Mouse (Mus musculus): ENCODE measurements around the gene Ttc25.

Ttc25 gene

GRCm38 (mm10) chr11:100544832-100545745, at the start of gene Ttc25:
Gene Ttc25, plus strand, starts transcription at chr11:100545607.
- ATAC-seq (ENCODE audit: low TSS enrichment): peak; percentile 100

DNA sequence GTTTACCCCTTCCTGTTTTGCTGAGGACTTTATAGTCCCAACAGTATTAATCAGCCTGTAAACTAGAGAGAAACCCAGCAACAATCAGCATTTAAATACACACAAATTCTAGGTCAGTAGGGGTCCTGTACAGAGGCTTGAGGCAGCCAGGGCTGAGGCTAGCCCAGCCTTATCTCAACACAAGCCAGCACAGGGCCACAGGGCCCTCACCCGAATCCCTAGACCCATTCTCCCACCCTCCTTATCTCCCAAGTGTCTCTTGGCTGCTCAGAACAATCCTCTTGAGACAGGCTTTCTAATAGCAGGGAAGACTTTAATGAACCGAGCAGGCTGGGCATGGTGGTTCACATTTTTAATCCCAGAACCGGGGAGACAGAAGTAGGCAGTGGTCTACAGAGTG, 45.2 kb upstream of the Ttc25 start:
- no peak for ATAC-seq (ENCODE audit: low TSS enrichment)

GRCm38 (mm10) chr11:100500651-100501050, 44.8 kb upstream of the Ttc25 start:
- no peak for ATAC-seq (ENCODE audit: low TSS enrichment)

DNA sequence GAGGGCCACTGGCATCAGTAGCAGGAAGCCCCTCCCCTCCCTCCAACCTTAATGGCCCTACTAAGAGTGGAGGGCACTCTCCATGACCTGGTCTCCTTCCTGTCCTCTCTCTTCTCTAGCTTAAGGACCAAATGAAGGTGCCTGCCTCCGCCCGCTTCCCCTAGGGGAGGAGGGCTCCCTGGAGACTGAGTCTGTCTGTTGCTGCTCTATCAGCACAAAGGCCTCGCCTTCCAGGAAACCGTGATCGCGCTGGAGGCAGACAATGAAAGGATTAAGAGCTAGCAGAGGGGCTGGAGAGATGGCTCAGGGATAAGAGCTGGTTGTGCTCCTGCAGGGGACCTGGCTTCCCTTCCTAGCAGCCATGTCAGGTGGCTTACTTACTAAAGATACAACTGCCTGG, 44.1 kb upstream of the Ttc25 start:
- no peak for ATAC-seq (ENCODE audit: low TSS enrichment)

- no peak for ATAC-seq (ENCODE audit: low TSS enrichment)
Measured at GRCm38 (mm10) chr11:100504990-100505660, 40.3 kb upstream of the Ttc25 start.

DNA sequence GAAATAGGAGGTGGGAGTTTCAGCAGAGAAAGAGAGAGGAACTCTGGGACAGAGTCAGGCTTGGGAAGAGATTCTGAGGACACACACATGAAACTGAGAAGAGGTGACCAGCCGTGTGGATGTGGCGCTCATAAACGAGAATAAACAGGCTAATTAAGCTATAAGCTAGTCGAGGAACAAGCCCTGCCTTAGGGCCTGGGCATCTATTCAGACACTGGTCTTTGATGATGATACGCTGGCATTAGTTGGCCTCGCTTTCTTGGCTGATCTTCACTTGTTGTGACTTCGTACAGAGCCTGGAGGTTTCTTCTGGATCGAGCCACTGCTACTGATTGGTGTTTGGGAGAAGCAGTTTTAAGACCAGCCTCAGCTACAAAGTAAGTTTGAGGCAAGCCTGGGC, 39.4 kb upstream of the Ttc25 start:
- ATAC-seq (ENCODE audit: low TSS enrichment): no peak

DNA sequence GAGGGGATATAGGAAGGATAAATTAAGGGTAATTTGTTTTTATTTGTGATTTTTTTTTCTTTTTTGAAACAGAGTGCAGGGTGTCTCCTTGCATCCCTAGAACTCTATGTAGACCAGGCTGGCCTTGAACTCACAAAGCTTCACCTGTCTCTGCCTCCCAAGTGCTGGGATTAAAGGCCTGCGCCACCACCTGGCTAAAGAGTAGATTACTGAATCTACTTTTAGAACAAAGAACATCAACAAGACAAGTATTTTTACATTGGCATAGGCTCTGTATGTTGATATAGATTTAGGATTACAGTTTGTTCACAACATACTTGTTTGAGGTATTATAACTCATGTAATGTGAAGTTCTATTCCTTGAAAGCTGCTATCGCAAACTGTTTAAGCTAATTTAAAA, 34.9 kb upstream of the Ttc25 start:
- no peak for ATAC-seq (ENCODE audit: low TSS enrichment)

DNA sequence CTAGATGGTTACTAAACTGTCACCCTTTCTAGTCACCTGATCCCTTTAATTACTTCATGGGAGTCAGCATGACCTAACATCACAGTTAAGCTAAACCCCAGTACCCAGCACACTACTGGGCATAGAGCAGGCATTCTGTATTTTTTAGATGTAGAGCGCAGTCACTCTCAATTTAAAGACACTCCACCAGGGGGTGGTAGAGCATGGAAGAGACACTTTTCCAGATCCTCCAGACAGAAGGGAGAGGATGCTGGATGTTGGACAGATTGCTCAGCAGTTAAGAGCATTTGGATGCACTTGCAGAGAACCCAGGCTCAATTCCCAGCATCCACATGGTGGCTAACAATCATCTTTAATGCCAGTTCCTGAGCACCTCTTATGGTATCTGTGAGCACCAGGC, 33.0 kb upstream of the Ttc25 start:
- peak; percentile 78; the same call in 1 of the 2 replicates for ATAC-seq (ENCODE audit: low TSS enrichment)

GRCm38 (mm10) chr11:100513716-100514115, 31.7 kb upstream of the Ttc25 start:
- no peak for ATAC-seq (ENCODE audit: low TSS enrichment)

GRCm38 (mm10) chr11:100515061-100515460, 30.3 kb upstream of the Ttc25 start:
- ATAC-seq (ENCODE audit: low TSS enrichment): no peak

DNA sequence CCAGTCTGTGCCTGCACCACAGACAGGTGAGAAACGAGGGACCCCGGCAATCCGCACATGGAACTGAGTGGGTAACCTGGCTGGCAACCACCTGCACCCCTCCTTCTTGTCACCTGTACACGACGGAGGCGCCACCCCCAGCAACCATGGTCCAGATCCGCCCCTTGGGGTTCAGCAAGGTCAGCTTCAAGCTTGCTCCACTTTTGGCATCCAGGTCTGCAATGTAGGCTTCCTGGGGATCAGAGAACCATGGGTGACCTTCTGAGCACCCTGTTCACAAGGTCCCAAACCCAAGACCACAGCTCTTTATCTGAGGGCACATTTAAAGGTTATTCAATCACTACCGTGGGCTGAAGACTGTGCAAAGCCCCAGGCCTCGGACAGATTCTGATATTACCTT, 29.6 kb upstream of the Ttc25 start:
- ATAC-seq (ENCODE audit: low TSS enrichment): no peak

GRCm38 (mm10) chr11:100516291-100516690, 29.1 kb upstream of the Ttc25 start:
- ATAC-seq (ENCODE audit: low TSS enrichment): no peak

DNA sequence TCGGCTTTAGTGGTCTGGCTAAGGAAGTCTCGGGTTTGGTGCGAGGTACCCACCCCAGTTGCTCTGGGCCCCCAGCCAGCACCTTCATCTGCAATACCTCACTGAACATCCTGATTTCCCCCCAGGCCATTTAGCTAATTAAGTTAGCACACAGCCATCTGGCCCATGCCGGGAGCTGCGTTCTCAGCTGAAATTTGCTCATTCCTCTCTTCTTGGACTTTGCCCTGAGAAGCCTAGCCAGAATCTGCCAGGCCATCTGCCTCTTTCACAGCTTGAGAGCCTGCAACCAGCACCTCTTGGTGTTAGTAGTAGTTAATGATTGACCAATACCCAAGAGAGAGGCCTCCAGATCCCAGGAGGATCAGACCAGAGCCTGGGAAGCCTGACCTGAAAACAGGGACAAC, 27.2 kb upstream of the Ttc25 start:
- ATAC-seq (ENCODE audit: low TSS enrichment): no peak

DNA sequence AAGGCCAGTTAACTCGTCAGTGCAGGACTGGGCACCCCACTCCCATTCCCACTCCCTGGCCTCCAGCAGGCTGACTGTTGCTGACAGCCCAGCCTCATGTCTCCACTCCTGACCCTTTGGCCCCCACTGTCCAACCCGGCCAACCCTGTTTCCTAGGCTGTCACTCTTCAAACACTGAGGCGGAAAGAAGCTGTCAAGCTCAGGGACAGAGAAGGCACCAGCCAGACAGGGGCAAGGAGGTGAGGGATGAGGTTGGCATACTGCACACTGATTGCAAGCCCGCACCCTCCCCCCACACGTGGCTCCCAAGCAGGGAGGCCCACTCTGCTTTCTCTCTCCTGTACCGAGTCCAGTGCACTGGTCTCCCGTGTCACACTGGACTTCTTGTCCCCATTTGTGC, 26.2 kb upstream of the Ttc25 start:
- ATAC-seq (ENCODE audit: low TSS enrichment): no peak

- ATAC-seq (ENCODE audit: low TSS enrichment): no peak
Measured at GRCm38 (mm10) chr11:100520838-100521237, 24.6 kb upstream of the Ttc25 start.

DNA sequence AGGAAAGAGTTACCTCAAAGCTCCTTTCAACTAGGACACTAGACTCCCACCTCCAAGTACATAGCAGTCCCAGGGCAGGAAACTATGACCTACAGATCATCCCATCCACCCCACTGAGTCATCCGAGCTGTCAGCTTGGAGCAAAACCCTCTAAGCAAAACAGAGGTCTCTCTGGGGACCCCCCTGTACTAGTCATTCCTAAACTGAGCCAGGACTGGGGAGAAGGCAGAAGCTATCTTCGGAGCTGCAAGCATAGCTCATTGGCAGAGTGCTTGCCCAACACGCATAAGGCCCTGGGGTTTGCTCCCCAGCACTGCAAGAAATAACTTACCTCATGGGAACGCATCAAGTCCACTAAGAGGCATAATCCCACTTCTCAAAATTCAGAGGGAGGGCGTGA, 21.0 kb upstream of the Ttc25 start:
- ATAC-seq (ENCODE audit: low TSS enrichment): no peak

GRCm38 (mm10) chr11:100524987-100525630, 20.3 kb upstream of the Ttc25 start:
- no peak for ATAC-seq (ENCODE audit: low TSS enrichment)

GRCm38 (mm10) chr11:100526052-100526816, 19.2 kb upstream of the Ttc25 start:
- ATAC-seq (ENCODE audit: low TSS enrichment): no peak

DNA sequence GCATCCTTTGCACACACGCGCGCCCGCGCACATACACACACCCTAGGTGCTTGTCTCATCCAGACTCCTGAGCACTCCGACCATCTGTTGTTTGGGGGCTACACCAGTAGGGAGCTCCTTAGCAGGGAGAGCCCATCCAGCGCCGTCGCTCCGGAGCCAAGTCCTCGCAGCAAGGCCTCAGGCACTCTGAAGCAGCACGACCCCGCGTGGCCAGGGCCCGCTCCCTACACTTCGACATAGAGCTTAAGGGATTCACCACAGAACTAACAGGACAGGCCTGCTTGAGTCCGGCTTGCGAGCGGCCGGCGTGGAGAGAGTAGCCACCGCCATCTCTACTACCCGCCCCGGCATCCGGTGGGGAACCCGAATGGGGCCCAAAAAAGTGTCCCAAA, 18.3 kb upstream of the Ttc25 start:
- peak; percentile 31 for ATAC-seq (ENCODE audit: low TSS enrichment)

- ATAC-seq (ENCODE audit: low TSS enrichment): peak; percentile 94
Measured at GRCm38 (mm10) chr11:100527458-100528374, 17.7 kb upstream of the Ttc25 start, which contains the start of gene Acly. Gene Acly, minus strand, starts transcription at chr11:100528000.
